Mouse (Mus musculus): ENCODE measurements around the gene Apoa1.

Gene Apoa1

GRCm38 (mm10) chr9:46261131-46261530 is 32.8 kb downstream of the Apoa1 start:
- DNase-seq (ENCODE audit: low read depth, low spot score), result no peak
- H3K27me3 ChIP-seq (ENCODE audit: control insufficient read depth, insufficient read depth, low read length, poor library complexity, severe bottlenecking), result no peaks in the 10 kb centered on the region
- H3K36me3 ChIP-seq (ENCODE audit: control insufficient read depth, insufficient read depth, low read length, poor library complexity, severe bottlenecking), result no peaks in the 10 kb centered on the region

GRCm38 (mm10) chr9:46268343-46268873 is 40.0 kb downstream of the Apoa1 start, which contains the start of gene Apoa5:
Apoa5 (plus strand) TSS chr9:46268633.
- Histone ChIP-seq H3K27me3 (ENCODE audit: control insufficient read depth, insufficient read depth, low read length, poor library complexity, severe bottlenecking) (peaks cover 2% of the 10 kb centered on the region; the same call in 1 of the 2 replicates), H3K36me3 (ENCODE audit: control insufficient read depth, insufficient read depth, low read length, poor library complexity, severe bottlenecking) (no peaks in the 10 kb centered on the region)
- no peak for DNase-seq (ENCODE audit: low read depth, low spot score)

- Histone ChIP-seq H3K36me3 (ENCODE audit: control insufficient read depth, insufficient read depth, low read length, poor library complexity, severe bottlenecking) (no peaks in the 10 kb centered on the region), H3K27me3 (ENCODE audit: control insufficient read depth, insufficient read depth, low read length, poor library complexity, severe bottlenecking) (peaks cover 2% of the 10 kb centered on the region; the same call in 1 of the 2 replicates)
- no peak for DNase-seq (ENCODE audit: low read depth, low spot score)
These were observed 40.7 kb downstream of the Apoa1 start for GRCm38 (mm10) chr9:46269125-46269524.

GRCm38 (mm10) chr9:46270782-46271181 is 42.4 kb downstream of the Apoa1 start:
- Histone ChIP-seq H3K36me3 (ENCODE audit: control insufficient read depth, insufficient read depth, low read length, poor library complexity, severe bottlenecking) (peaks cover 4% of the 10 kb centered on the region; the same call in 1 of the 2 replicates), H3K27me3 (ENCODE audit: control insufficient read depth, insufficient read depth, low read length, poor library complexity, severe bottlenecking) (peaks cover 2% of the 10 kb centered on the region; the same call in 1 of the 2 replicates)
- no peak for DNase-seq (ENCODE audit: low read depth, low spot score)

- no peak for DNase-seq (ENCODE audit: low read depth, low spot score)
- Histone ChIP-seq H3K27me3 (ENCODE audit: control insufficient read depth, insufficient read depth, low read length, poor library complexity, severe bottlenecking) (peaks cover 2% of the 10 kb centered on the region; the same call in 1 of the 2 replicates), H3K36me3 (ENCODE audit: control insufficient read depth, insufficient read depth, low read length, poor library complexity, severe bottlenecking) (peaks cover 7% of the 10 kb centered on the region)
These were observed 43.7 kb downstream of the Apoa1 start for GRCm38 (mm10) chr9:46272070-46272469.

GRCm38 (mm10) chr9:46272677-46273454 is 44.5 kb downstream of the Apoa1 start, which contains the start of gene Zpr1:
Zpr1 (plus strand) TSS chr9:46273064.
- H3K36me3 ChIP-seq (ENCODE audit: control insufficient read depth, insufficient read depth, low read length, poor library complexity, severe bottlenecking), result peaks cover 7% of the 10 kb centered on the region
- DNase-seq (ENCODE audit: low read depth, low spot score), result peak; percentile 93

GRCm38 (mm10) chr9:46274494-46274893 is 46.1 kb downstream of the Apoa1 start:
- no peaks in the 10 kb centered on the region for H3K27me3 ChIP-seq (ENCODE audit: control insufficient read depth, insufficient read depth, low read length, poor library complexity, severe bottlenecking)
- DNase-seq (ENCODE audit: low read depth, low spot score), result no peak
- peaks cover 10% of the 10 kb centered on the region for H3K36me3 ChIP-seq (ENCODE audit: control insufficient read depth, insufficient read depth, low read length, poor library complexity, severe bottlenecking)

More at GRCm38 (mm10) chr9:46272677-46273454, 44.5 kb downstream of the Apoa1 start, which contains the start of gene Zpr1:
- H3K27me3 ChIP-seq (ENCODE audit: control insufficient read depth, insufficient read depth, low read length, poor library complexity, severe bottlenecking), result peaks cover 2% of the 10 kb centered on the region; the same call in 1 of the 2 replicates

Measured in splenic B cell, adult 2 months (primary cell).